Comparison of ENCODE assay signal across 10 mouse cellular contexts in genomic region chr12:15731261-15731660, GRCm38 (mm10).
DNase-seq lines count a peak whose midpoint lies in the region; ATAC-seq and TF ChIP-seq lines count a peak whose summit lies in the region.
"Had no signal": no experiment of that assay in that cellular context is flagged by ENCODE, and none has a peak within 500 bp of the region (broad histone marks: within the 10 kb centered on the region; RNA-seq: fewer than 3 reads in every experiment).

No protein-coding gene starts in this region.

- ATAC-seq in kidney, embryonic 16.5 days (ENCODE audit: low FRiP score, low TSS enrichment): no peak
- no peak for ATAC-seq in kidney, postnatal 0 days (replicated peaks; ENCODE audit: low FRiP score, low read depth)
- no peak for ATAC-seq in intestine, postnatal 0 days

- TF ChIP-seq CTCF in kidney, adult 2 months (conservative IDR thresholded peaks at IDR 0.05; ENCODE audit: insufficient read depth, insufficient read length, low read depth, low read length): no peak
- no peak for TF ChIP-seq CTCF in kidney, postnatal 0 days (IDR thresholded peaks at IDR 0.05; ENCODE audit: low read depth)
- TF ChIP-seq CTCF in intestine, postnatal 0 days (IDR thresholded peaks at IDR 0.05; ENCODE audit: low read depth): no peak

- WGBS in kidney, adult 2 months: 47% methylated on average over 3 of the region's 3 CpGs
- 54% methylated on average over 3 of the region's 3 CpGs for WGBS in kidney, embryonic 16.5 days
- WGBS in kidney, postnatal 0 days: 38% methylated on average over 3 of the region's 3 CpGs
- WGBS in intestine, postnatal 0 days: 46% methylated on average over 3 of the region's 3 CpGs

- no peak overlapping the region for H3K4me3 ChIP-seq in kidney, adult 2 months (ENCODE audit: insufficient read depth, low read depth, low read length)
- no peak overlapping the region for H3K4me3 ChIP-seq in kidney, embryonic 16.5 days (ENCODE audit: low read length)
- no peak overlapping the region for H3K4me3 ChIP-seq in kidney, postnatal 0 days (replicated peaks; ENCODE audit: low read depth, low read length)
- no peak overlapping the region for H3K4me3 ChIP-seq in intestine, postnatal 0 days (ENCODE audit: low read depth, low read length)
- H3K4me3 ChIP-seq: embryonic facial prominence, embryonic 15.5 days; megakaryocyte, embryonic 14.5 days had no signal

- H3K36me3 ChIP-seq in kidney, adult 2 months (ENCODE audit: control insufficient read depth, insufficient read depth, low read length): no peaks in the 10 kb centered on the region
- H3K36me3 ChIP-seq in kidney, embryonic 16.5 days (ENCODE audit: insufficient read depth, low read length): no peaks in the 10 kb centered on the region
- H3K36me3 ChIP-seq in kidney, postnatal 0 days (ENCODE audit: insufficient read depth, low read length): no peaks in the 10 kb centered on the region
- no peaks in the 10 kb centered on the region for H3K36me3 ChIP-seq in intestine, postnatal 0 days (ENCODE audit: control insufficient read depth, insufficient read depth)
- H3K36me3 ChIP-seq: embryonic facial prominence, embryonic 15.5 days had no signal

- H3K9me3 ChIP-seq in kidney, embryonic 16.5 days (ENCODE audit: low read length): no peaks in the 10 kb centered on the region
- H3K9me3 ChIP-seq in kidney, postnatal 0 days (replicated peaks; ENCODE audit: low read length): no peaks in the 10 kb centered on the region; the same call in 1 of the 2 replicates
- H3K9me3 ChIP-seq in intestine, postnatal 0 days (ENCODE audit: control insufficient read depth): no peaks in the 10 kb centered on the region
- H3K9me3 ChIP-seq: embryonic facial prominence, embryonic 15.5 days had no signal

- H3K9ac ChIP-seq in kidney, embryonic 16.5 days (replicated peaks; ENCODE audit: low read length): no peak overlapping the region
- no peak overlapping the region for H3K9ac ChIP-seq in kidney, postnatal 0 days (ENCODE audit: low read depth, low read length)
- no peak overlapping the region for H3K9ac ChIP-seq in intestine, postnatal 0 days (ENCODE audit: low read depth, low read length)
- H3K9ac ChIP-seq: embryonic facial prominence, embryonic 15.5 days had no signal

- no peak overlapping the region for H3K4me2 ChIP-seq in kidney, embryonic 16.5 days (replicated peaks; ENCODE audit: low read depth, low read length)
- H3K4me2 ChIP-seq in kidney, postnatal 0 days (ENCODE audit: low read length): no peak overlapping the region
- no peak overlapping the region for H3K4me2 ChIP-seq in intestine, postnatal 0 days (replicated peaks; ENCODE audit: low read depth)
- H3K4me2 ChIP-seq: embryonic facial prominence, embryonic 15.5 days had no signal

- H3K27me3 ChIP-seq in kidney, adult 2 months (replicated peaks; ENCODE audit: control insufficient read depth, insufficient read depth, low read length): no peaks in the 10 kb centered on the region
- no peaks in the 10 kb centered on the region for H3K27me3 ChIP-seq in kidney, embryonic 16.5 days (ENCODE audit: insufficient read depth, low read length)
- no peaks in the 10 kb centered on the region for H3K27me3 ChIP-seq in kidney, postnatal 0 days (ENCODE audit: insufficient read depth, low read length)
- H3K27me3 ChIP-seq in intestine, postnatal 0 days (replicated peaks; ENCODE audit: control insufficient read depth, insufficient read depth, low read length): no peaks in the 10 kb centered on the region
- H3K27me3 ChIP-seq: embryonic facial prominence, embryonic 15.5 days; megakaryocyte, embryonic 14.5 days had no signal

- no peaks in the 10 kb centered on the region for H3K4me1 ChIP-seq in kidney, adult 2 months (ENCODE audit: control insufficient read depth, insufficient read depth, low read length)
- H3K4me1 ChIP-seq in kidney, embryonic 16.5 days (ENCODE audit: insufficient read depth, low read length): no peaks in the 10 kb centered on the region
- H3K4me1 ChIP-seq in kidney, postnatal 0 days (replicated peaks; ENCODE audit: insufficient read depth, low read length): no peaks in the 10 kb centered on the region
- H3K4me1 ChIP-seq in intestine, postnatal 0 days (replicated peaks; ENCODE audit: control insufficient read depth, insufficient read depth, low read length): no peaks in the 10 kb centered on the region
- H3K4me1 ChIP-seq: megakaryocyte, embryonic 14.5 days had no signal

- peak overlapping the region; percentile 46 for H3K27ac ChIP-seq in kidney, adult 2 months (ENCODE audit: insufficient read depth, low read depth, low read length)
- no peak overlapping the region for H3K27ac ChIP-seq in kidney, embryonic 16.5 days (ENCODE audit: low read length)
- no peak overlapping the region for H3K27ac ChIP-seq in kidney, postnatal 0 days
- H3K27ac ChIP-seq in intestine, postnatal 0 days (ENCODE audit: low read depth, low read length): no peak overlapping the region
- H3K27ac ChIP-seq: embryonic facial prominence, embryonic 15.5 days had no signal

- peak; percentile 79 for DNase-seq in kidney, adult 2 months
- peak; percentile 11 for DNase-seq in brain, adult 2 months (ENCODE audit: low read depth, low spot score)
- peak; percentile 50 to 61 for DNase-seq in cerebellum, postnatal 10 days
- DNase-seq in kidney, postnatal 0 days (ENCODE audit: low spot score): peak; percentile 71
- DNase-seq in thymus, postnatal 10 days (ENCODE audit: low spot score in 2 of 2): no peak
- no peak for DNase-seq in right cerebral cortex, adult 2 months (ENCODE audit: low spot score in 2 of 2)

- no peak for TF ChIP-seq POLR2A in kidney, adult 2 months (IDR thresholded peaks at IDR 0.05; ENCODE audit: low read depth, low read length)

Comparison
In these comparisons a context has a peak if more than half of its experiments do, and no peak if none do; other contexts are left out.
1. DNase-seq: peak in kidney, adult 2 months (single experiment), brain, adult 2 months (single experiment), cerebellum, postnatal 10 days (2 of 2) and kidney, postnatal 0 days (single experiment); none in thymus, postnatal 10 days (0 of 2) and right cerebral cortex, adult 2 months (0 of 2).